Mouse (Mus musculus) thymus, adult 2 months (tissue): ENCODE data around the gene Tgm2.

Experiments
- CTCF ChIP-seq: fragments of 200-500 bp; IDR thresholded peaks from 2 replicates; pipeline ENCODE4 v1.5.1; 2012; ENCODE audit warnings: mild to moderate bottlenecking, control low read depth, low read length, moderate library complexity, borderline replicate concordance; ENCODE audit not compliant: control insufficient read depth, poor library complexity, insufficient read depth; ENCODE audit errors: extremely low read depth
- POLR2A ChIP-seq: fragments of 200-500 bp; IDR thresholded peaks from 2 replicates; pipeline ENCODE4 v1.6.1; 2012; ENCODE audit warnings: mild to moderate bottlenecking, low read length, control low read depth, moderate library complexity; ENCODE audit not compliant: control insufficient read depth, poor library complexity, insufficient read depth; ENCODE audit errors: extremely low read depth

- no peak for TF ChIP-seq CTCF
- no peak for TF ChIP-seq POLR2A
Measured at GRCm38 (mm10) chr2:158120211-158120610, 26.0 kb downstream of the Tgm2 start.
